In genomic region chr4:132816855-132817254, GRCm38 (mm10) we compare ENCODE assay signal across 26 mouse cellular contexts. TPM values are rescaled to one million over a fixed set of nuclear protein-coding genes. Genes with fewer than 3 reads are reported as not detected.
DNase-seq lines count a peak whose midpoint lies in the region; ATAC-seq and TF ChIP-seq lines count a peak whose summit lies in the region.
"Had no signal": no experiment of that assay in that cellular context is flagged by ENCODE, and none has a peak within 500 bp of the region (broad histone marks: within the 10 kb centered on the region; RNA-seq: fewer than 3 reads in every experiment).

No protein-coding gene starts in this region.

- H3K4me2 ChIP-seq in hindbrain, embryonic 16.5 days (ENCODE audit: low read length): no peak overlapping the region
- H3K4me2 ChIP-seq: embryonic facial prominence, embryonic 12.5 days; forebrain, embryonic 12.5 days; forebrain, embryonic 15.5 days; heart, embryonic 13.5 days; hindbrain, embryonic 14.5 days had no signal

- H3K27ac ChIP-seq in bone marrow, adult 2 months (ENCODE audit: control insufficient read depth, insufficient read depth, low read depth, low read length, poor library complexity): peak overlapping the region; percentile 5
- peak overlapping the region; percentile 78 for H3K27ac ChIP-seq in brown adipose tissue, adult 24 weeks (replicated peaks; ENCODE audit: low read depth, low read length)
- peak overlapping the region; percentile 32; the same call in 1 of the 2 replicates for H3K27ac ChIP-seq in small intestine, adult 2 months (ENCODE audit: insufficient read depth, low read depth, low read length)
- no peak overlapping the region for H3K27ac ChIP-seq in hindbrain, embryonic 16.5 days (ENCODE audit: low read depth, low read length)
- H3K27ac ChIP-seq: embryonic facial prominence, embryonic 12.5 days; forebrain, embryonic 12.5 days; forebrain, embryonic 15.5 days; heart, adult 2 months; heart, embryonic 10.5 days; heart, embryonic 13.5 days; hindbrain, embryonic 14.5 days had no signal

- H3K4me1 ChIP-seq in megakaryocyte, embryonic 14.5 days: peaks cover 28% of the 10 kb centered on the region
- H3K4me1 ChIP-seq in bone marrow, adult 2 months (ENCODE audit: control insufficient read depth, insufficient read depth, low read length): peaks cover 5% of the 10 kb centered on the region
- H3K4me1 ChIP-seq in brown adipose tissue, adult 24 weeks (ENCODE audit: control insufficient read depth, insufficient read depth, insufficient read length, low read length): peaks cover 2% of the 10 kb centered on the region; the same call in 1 of the 2 replicates
- no peaks in the 10 kb centered on the region for H3K4me1 ChIP-seq in small intestine, adult 2 months (ENCODE audit: control insufficient read depth, insufficient read depth, insufficient read length, low read length)
- H3K4me1 ChIP-seq in hindbrain, embryonic 16.5 days (ENCODE audit: control insufficient read depth, insufficient read depth, low read depth, low read length): no peaks in the 10 kb centered on the region
- H3K4me1 ChIP-seq: embryonic facial prominence, embryonic 12.5 days; forebrain, embryonic 12.5 days; forebrain, embryonic 15.5 days; heart, embryonic 10.5 days; heart, embryonic 13.5 days had no signal

- TF ChIP-seq POLR2A in bone marrow, adult 2 months (IDR thresholded peaks at IDR 0.05; ENCODE audit: borderline replicate concordance, control insufficient read depth, low read depth, low read length): no peak
- no peak for TF ChIP-seq POLR2A in small intestine, adult 2 months (IDR thresholded peaks at IDR 0.05; ENCODE audit: low read depth, low read length)

- no peak overlapping the region for H3K9ac ChIP-seq in hindbrain, embryonic 16.5 days (ENCODE audit: low read depth, low read length)
- H3K9ac ChIP-seq: embryonic facial prominence, embryonic 12.5 days; forebrain, embryonic 12.5 days; forebrain, embryonic 15.5 days; heart, embryonic 13.5 days; hindbrain, embryonic 14.5 days had no signal

- peak overlapping the region; percentile 39 for H3K4me3 ChIP-seq in megakaryocyte, embryonic 14.5 days (replicated peaks)
- H3K4me3 ChIP-seq in bone marrow, adult 2 months (replicated peaks; ENCODE audit: control insufficient read depth, low read depth, low read length): no peak overlapping the region
- H3K4me3 ChIP-seq in brown adipose tissue, adult 24 weeks (ENCODE audit: insufficient read depth, low read depth, low read length): no peak overlapping the region
- no peak overlapping the region for H3K4me3 ChIP-seq in small intestine, adult 2 months (ENCODE audit: low read depth, low read length)
- no peak overlapping the region for H3K4me3 ChIP-seq in hindbrain, embryonic 16.5 days (ENCODE audit: low read length)
- H3K4me3 ChIP-seq: embryonic facial prominence, embryonic 12.5 days; erythroblast, embryonic 14.5 days; forebrain, embryonic 12.5 days; forebrain, embryonic 15.5 days; heart, adult 2 months; heart, embryonic 10.5 days; heart, embryonic 13.5 days had no signal

- H3K36me3 ChIP-seq in megakaryocyte, embryonic 14.5 days (replicated peaks; ENCODE audit: low read length): no peaks in the 10 kb centered on the region
- H3K36me3 ChIP-seq in small intestine, adult 2 months (ENCODE audit: control insufficient read depth, insufficient read depth, low read length): no peaks in the 10 kb centered on the region
- no peaks in the 10 kb centered on the region for H3K36me3 ChIP-seq in hindbrain, embryonic 16.5 days (ENCODE audit: control insufficient read depth, insufficient read depth, low read length)
- H3K36me3 ChIP-seq: embryonic facial prominence, embryonic 12.5 days; forebrain, embryonic 12.5 days; forebrain, embryonic 15.5 days; G1E; heart, embryonic 10.5 days; heart, embryonic 13.5 days had no signal

- no peaks in the 10 kb centered on the region for H3K27me3 ChIP-seq in megakaryocyte, embryonic 14.5 days (replicated peaks)
- no peaks in the 10 kb centered on the region for H3K27me3 ChIP-seq in small intestine, adult 2 months (ENCODE audit: control insufficient read depth, insufficient read depth, low read length)
- no peaks in the 10 kb centered on the region for H3K27me3 ChIP-seq in hindbrain, embryonic 16.5 days (replicated peaks; ENCODE audit: control insufficient read depth, insufficient read depth, low read length)
- H3K27me3 ChIP-seq: CH12.LX; embryonic facial prominence, embryonic 12.5 days; forebrain, embryonic 12.5 days; forebrain, embryonic 15.5 days; heart, embryonic 13.5 days; Patski had no signal

- peaks cover 3% of the 10 kb centered on the region; the same call in 1 of the 2 replicates for H3K9me3 ChIP-seq in megakaryocyte, embryonic 14.5 days
- H3K9me3 ChIP-seq in hindbrain, embryonic 16.5 days (ENCODE audit: control insufficient read depth, low read length): peaks cover 2% of the 10 kb centered on the region; the same call in 1 of the 2 replicates
- H3K9me3 ChIP-seq: forebrain, embryonic 15.5 days had no signal

- ATAC-seq in megakaryocyte, adult 5-6 weeks (ENCODE audit: poor library complexity, severe bottlenecking): no peak; the same call in 1 of the 2 replicates
- ATAC-seq in hindbrain, embryonic 16.5 days: no peak
- ATAC-seq: forebrain, embryonic 15.5 days; Patski had no signal

- no peak for TF ChIP-seq CTCF in bone marrow, adult 2 months (IDR thresholded peaks at IDR 0.05; ENCODE audit: control insufficient read depth, insufficient read depth, low read length)
- no peak for TF ChIP-seq CTCF in small intestine, adult 2 months (IDR thresholded peaks at IDR 0.05; ENCODE audit: extremely low read depth, insufficient read length, insufficient replicate concordance, low read depth, low read length)

- no peak for DNase-seq in right cerebral cortex, postnatal 14 days
- DNase-seq: adrenal gland, postnatal 10 days; adrenal gland, postnatal 36 days; cerebellum, adult 18-20 months; cerebellum, adult 9-10 months; cerebellum, postnatal 14 days; gastrocnemius, postnatal 25 days; heart, postnatal 14 days; heart, postnatal 4 days had no signal

- 31% methylated on average over 2 of the region's 2 CpGs for WGBS in bone marrow, adult 2 months
- 71% methylated on average over 2 of the region's 2 CpGs for WGBS in small intestine, adult 2 months
- 66% methylated on average over 2 of the region's 2 CpGs for WGBS in hindbrain, embryonic 16.5 days

RNA-seq across cellular contexts. Expression of gene Themis2, which starts 20.7 kb away (rescaled TPM):
- polyA plus RNA-seq in megakaryocyte, embryonic 14.5 days (2012; ENCODE audit: insufficient read depth, low replicate concordance): 0.53 and 20.4 TPM in 2 replicates
- 129 and 136 TPM in 2 replicates for total RNA-seq in megakaryocyte, adult 5-6 weeks (2015)
- total RNA-seq in megakaryocyte, adult 5-6 weeks (2017): 84.4 and 95.0 TPM in 2 replicates
- polyA plus RNA-seq in bone marrow, adult 2 months (2011; ENCODE audit: insufficient read depth, insufficient read length, low replicate concordance, missing spikeins): 10.5 and 22.4 TPM in 2 replicates
- polyA plus RNA-seq in brown adipose tissue, adult 24 weeks (2012; ENCODE audit: insufficient read depth, insufficient read length, missing spikeins): 2.8 and 3.4 TPM in 2 replicates
- 4.0 and 4.9 TPM in 2 replicates for polyA plus RNA-seq in small intestine, adult 2 months (2012; rRNA removed)
- 0.36 and 0.64 TPM in 2 replicates for polyA plus RNA-seq in hindbrain, embryonic 16.5 days (2015; fragmentation: Nextera tagmentation; extraction: Ambion mirVana)
- polyA plus RNA-seq: Patski had no signal

RNA-seq across cellular contexts. Expression of gene Ppp1r8, which starts 26.1 kb away (rescaled TPM):
- polyA plus RNA-seq in megakaryocyte, embryonic 14.5 days (2012; ENCODE audit: insufficient read depth, low replicate concordance): 8.9 and 32.6 TPM in 2 replicates
- 25.7 and 29.6 TPM in 2 replicates for total RNA-seq in megakaryocyte, adult 5-6 weeks (2015)
- total RNA-seq in megakaryocyte, adult 5-6 weeks (2017): 46.1 and 50.1 TPM in 2 replicates
- 43.5 and 50.2 TPM in 2 replicates for polyA plus RNA-seq in bone marrow, adult 2 months (2011; ENCODE audit: insufficient read depth, insufficient read length, low replicate concordance, missing spikeins)
- polyA plus RNA-seq in brown adipose tissue, adult 24 weeks (2012; ENCODE audit: insufficient read depth, insufficient read length, missing spikeins): 17.3 and 20.4 TPM in 2 replicates
- 8.0 and 15.6 TPM in 2 replicates for polyA plus RNA-seq in small intestine, adult 2 months (2012; rRNA removed)
- 58.3 and 59.4 TPM in 2 replicates for polyA plus RNA-seq in hindbrain, embryonic 16.5 days (2015; fragmentation: Nextera tagmentation; extraction: Ambion mirVana)

RNA-seq across cellular contexts. Expression of gene Rpa2, which starts 48.7 kb away (rescaled TPM):
- 15.4 and 20.1 TPM in 2 replicates for polyA plus RNA-seq in megakaryocyte, embryonic 14.5 days (2012; ENCODE audit: insufficient read depth, low replicate concordance)
- 28.0 and 28.7 TPM in 2 replicates for total RNA-seq in megakaryocyte, adult 5-6 weeks (2015)
- 22.3 and 27.9 TPM in 2 replicates for total RNA-seq in megakaryocyte, adult 5-6 weeks (2017)
- 52.3 and 67.6 TPM in 2 replicates for polyA plus RNA-seq in bone marrow, adult 2 months (2011; ENCODE audit: insufficient read depth, insufficient read length, low replicate concordance, missing spikeins)
- polyA plus RNA-seq in brown adipose tissue, adult 24 weeks (2012; ENCODE audit: insufficient read depth, insufficient read length, missing spikeins): 3.5 and 6.6 TPM in 2 replicates
- 4.8 and 8.7 TPM in 2 replicates for polyA plus RNA-seq in small intestine, adult 2 months (2012; rRNA removed)
- polyA plus RNA-seq in hindbrain, embryonic 16.5 days (2015; fragmentation: Nextera tagmentation; extraction: Ambion mirVana): 40.7 and 43.6 TPM in 2 replicates

RNA-seq across cellular contexts. Expression of gene Smpdl3b, which starts 59.8 kb away (rescaled TPM):
- 0.38 TPM in 1 of 2 replicates, not detected in the other for polyA plus RNA-seq in megakaryocyte, embryonic 14.5 days (2012; ENCODE audit: insufficient read depth, low replicate concordance)
- total RNA-seq in megakaryocyte, adult 5-6 weeks (2015): 3.0 and 4.5 TPM in 2 replicates
- total RNA-seq in megakaryocyte, adult 5-6 weeks (2017): 3.9 and 4.3 TPM in 2 replicates
- polyA plus RNA-seq in bone marrow, adult 2 months (2011; ENCODE audit: insufficient read depth, insufficient read length, low replicate concordance, missing spikeins): 1.7 TPM in 1 of 2 replicates, not detected in the other
- 0.92 TPM in 1 of 2 replicates, not detected in the other for polyA plus RNA-seq in brown adipose tissue, adult 24 weeks (2012; ENCODE audit: insufficient read depth, insufficient read length, missing spikeins)
- 126 and 144 TPM in 2 replicates for polyA plus RNA-seq in small intestine, adult 2 months (2012; rRNA removed)
- polyA plus RNA-seq in hindbrain, embryonic 16.5 days (2015; fragmentation: Nextera tagmentation; extraction: Ambion mirVana): 0.64 and 1.2 TPM in 2 replicates
